Mouse (Mus musculus) embryo, embryonic 10 days (tissue): ENCODE results near the gene Ccpg1.

ENCODE experiments used
- DNase-seq: peaks from one replicate; pipeline ENCODE4 v3.0.0-alpha.2; 2015; ENCODE audit warnings: low spot score

The Ccpg1 gene

DNA sequence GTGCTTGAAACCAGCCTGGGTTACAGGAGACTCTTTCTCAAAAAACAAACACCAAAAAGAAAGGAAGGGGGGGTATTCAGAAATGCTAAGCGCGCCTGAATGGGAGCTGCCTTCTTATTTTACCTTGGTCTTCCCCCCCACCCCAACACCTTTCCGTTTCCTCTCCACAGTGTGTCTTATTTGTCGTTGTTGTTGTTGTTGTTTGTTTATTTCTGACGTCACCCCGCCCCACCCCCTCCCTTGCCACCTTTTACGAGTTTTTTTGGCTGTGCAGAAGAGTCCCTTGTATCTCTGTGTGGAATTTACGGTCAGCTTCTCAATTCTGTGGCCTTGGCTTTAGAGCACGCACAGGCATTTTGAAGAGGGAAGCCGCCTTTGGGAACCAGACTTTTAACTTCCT lies 60.5 kb downstream of the Ccpg1 start:
- DNase-seq, result no peak

DNA sequence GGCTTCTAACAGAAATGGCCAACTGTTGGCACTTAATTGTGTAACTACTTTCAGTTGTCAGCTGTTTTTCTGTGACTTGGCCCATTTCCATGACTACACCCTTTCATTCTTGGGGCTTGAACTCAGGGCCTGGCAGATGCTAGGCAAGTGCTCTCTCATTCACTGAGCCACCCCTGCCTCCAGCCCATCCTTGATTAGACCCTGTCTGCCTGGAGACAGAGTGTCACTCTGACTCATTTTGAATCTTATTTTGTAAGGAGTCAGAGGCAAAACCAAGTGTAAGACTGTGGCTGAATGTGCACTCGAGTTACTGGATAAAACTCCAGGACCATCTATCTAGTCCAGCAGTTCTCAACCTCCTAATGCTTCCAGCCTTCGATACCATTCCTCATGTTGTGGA lies 62.7 kb downstream of the Ccpg1 start:
- DNase-seq, result no peak

DNA sequence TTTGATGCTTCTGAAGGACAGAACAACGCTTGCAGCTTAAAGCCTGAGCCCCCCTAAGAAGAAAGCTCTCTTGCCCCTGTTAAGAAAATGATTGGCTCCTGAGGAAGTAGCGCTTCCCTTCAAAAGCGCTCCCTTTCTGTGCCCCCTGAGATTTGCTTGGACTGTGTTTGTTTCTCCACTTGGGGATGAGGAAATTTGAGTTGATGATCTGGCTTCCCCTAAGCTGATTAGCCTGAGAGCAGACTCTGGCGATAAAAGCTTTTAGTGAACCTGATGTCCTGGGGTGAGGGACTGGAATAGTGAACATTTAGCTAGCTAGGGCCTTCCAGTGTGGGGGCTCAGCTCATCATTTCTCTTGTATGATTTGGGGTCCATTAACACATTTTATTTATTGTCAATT lies 63.7 kb downstream of the Ccpg1 start:
- peak; percentile 31 for DNase-seq

DNA sequence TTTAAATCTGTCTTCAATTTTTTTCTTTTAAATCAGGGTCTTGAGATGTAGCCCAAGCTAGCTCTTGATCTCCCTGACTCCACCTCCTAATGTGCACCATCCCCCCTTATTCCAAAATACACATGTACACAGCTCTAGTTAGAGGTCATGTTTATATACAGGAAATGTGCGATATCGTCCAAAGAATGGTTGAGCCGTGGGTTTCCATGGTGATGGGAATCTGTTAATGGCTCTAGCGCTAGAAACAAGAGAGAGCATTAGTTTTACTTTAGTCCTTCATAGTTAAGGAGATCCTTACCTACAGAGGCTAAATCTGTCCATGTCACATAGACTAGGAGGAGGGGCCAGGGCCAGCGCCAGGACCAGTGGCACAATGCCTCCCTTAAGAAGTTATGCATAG lies 64.6 kb downstream of the Ccpg1 start:
- no peak for DNase-seq

DNA sequence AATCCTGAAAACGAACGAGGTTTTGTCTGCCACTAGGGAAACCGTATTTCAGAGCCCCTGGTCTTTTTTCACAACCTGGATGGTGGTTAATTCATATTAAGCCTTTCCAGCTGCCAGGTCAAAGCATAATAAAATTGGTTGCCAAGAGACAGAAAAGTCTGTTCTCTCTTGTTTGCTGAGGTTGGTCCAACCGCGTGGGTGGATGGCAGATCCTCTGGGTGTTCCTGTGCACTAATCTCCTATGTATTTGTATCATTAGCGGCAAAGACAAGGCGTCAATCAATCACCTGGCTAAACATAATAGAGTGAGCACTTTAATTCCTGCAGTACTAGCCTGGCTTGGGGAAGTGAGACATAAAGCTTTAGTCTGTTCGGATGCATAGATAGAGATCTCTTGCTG lies 65.4 kb downstream of the Ccpg1 start:
- no peak for DNase-seq

DNA sequence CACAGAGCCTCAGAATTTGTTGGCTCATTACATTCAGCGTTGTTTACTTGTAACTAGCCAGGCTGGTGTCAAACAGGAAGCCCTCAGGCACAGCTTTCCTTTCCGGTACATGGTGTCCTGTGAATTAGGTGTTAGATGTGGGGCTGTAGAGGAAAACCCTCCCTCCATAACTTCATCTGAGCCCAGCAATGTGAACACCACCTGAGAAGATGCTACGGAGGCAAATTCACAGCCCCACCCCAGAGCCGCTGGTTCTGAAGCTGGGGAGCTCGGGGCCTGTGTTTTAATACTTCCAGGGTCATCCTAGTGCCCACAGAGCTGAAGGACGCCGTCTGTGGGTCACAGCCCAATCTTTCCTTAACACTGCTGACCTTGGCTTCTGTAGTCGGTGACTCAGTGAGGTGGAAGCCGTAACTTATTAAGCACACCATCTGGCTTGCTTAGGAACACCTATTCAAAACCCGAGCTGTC lies 70.2 kb downstream of the Ccpg1 start:
- no peak for DNase-seq

DNA sequence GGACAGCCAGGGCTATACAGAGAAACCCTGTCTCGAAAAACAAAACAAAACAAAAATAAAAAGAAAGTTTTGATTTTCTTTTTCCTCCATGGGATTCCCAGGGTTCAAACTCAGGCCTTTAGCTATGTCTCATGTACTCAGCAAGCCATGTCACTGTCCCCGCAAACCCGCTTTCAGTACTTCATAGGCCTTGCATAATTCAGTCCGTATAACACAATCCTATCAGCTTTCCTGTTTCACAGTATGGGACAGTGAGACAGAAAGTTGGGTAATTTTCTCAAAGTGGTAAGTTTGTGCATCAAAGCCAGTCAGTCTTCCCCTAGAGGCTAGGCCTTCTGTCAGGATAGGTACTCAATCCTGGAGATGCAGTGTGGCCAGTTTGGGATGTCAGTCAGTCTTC lies 74.0 kb downstream of the Ccpg1 start:
- no peak for DNase-seq

DNA sequence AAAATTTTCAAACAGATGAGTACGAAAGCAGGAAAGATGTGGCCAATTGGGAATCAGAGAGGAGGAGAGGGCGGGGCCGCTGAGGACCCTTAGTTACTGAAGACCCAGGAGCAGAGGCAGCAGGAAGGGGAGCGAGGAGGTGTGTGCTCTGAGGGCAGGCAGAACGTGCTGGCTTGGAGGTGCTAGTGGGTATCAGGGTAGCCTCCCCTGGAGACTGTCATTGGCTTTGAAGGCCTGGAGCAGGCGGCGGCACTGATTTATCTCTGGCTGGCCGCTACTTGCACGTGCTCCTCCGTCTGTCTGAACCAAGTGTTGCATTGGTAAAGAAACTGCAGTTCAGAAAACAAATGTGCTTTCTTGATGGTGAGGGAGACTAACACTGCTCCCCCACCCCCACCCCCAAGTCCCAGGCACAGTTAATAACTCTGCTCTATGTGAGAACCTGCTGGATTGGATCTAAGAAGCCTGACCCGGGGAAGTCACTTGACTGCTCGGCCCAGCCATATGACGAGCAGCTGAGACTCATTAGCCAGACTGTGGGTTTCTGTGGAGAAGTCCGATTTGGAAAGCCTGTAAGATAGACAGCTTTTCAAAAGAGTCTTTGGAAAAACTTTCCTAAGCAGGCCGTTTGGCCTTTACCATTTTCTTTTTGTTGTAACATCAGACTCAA lies 78.5 kb downstream of the Ccpg1 start:
- peak; percentile 60 for DNase-seq
